Mouse (Mus musculus) testis, adult 2 months (tissue): ENCODE results near the gene 1110065P20Rik.

ENCODE experiments used
- CTCF ChIP-seq: fragments of 200-500 bp; IDR thresholded peaks from 2 replicates; pipeline ENCODE4 v1.5.1; 2012; ENCODE audit warnings: low read depth, mild to moderate bottlenecking, inconsistent platforms, low read length, moderate library complexity; ENCODE audit not compliant: control insufficient read depth, insufficient read depth, insufficient replicate concordance
- POLR2A ChIP-seq: fragments of 200-500 bp; IDR thresholded peaks from 2 replicates; pipeline ENCODE4 v1.6.1; 2012; ENCODE audit warnings: low read depth, mild to moderate bottlenecking, inconsistent platforms, low read length, moderate library complexity; ENCODE audit not compliant: control insufficient read depth

DNA sequence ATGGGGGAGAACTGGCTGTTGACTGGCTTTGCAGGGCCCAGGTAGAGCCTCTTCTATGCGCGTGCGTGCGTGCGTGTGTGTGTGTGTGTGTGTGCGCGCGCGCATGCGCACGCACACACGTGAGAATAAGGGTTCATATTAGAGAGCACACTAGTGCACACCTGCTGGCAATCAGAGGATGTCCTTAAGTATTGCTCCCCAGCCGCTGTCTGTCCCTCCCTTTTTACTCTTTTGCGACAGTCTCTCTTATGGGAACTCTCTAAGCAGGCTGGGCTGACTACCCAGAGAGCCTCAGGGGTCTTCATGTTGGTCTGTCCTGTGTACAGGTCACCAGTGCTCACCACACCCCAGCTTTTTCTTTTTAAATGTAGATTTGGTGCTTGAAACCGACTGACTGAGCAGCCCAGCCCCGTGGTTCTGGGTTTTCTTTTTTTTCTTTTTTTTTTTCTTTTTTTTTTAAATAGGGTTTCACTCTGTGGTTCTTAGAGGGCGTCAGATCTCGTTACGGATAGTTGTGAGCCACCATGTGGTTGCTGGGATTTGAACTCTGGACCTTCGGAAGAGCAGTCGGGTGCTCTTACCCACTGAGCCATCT, 25.5 kb downstream of the 1110065P20Rik start:
- TF ChIP-seq CTCF: no peak
- no peak for TF ChIP-seq POLR2A
